In the genomic region with DNA sequence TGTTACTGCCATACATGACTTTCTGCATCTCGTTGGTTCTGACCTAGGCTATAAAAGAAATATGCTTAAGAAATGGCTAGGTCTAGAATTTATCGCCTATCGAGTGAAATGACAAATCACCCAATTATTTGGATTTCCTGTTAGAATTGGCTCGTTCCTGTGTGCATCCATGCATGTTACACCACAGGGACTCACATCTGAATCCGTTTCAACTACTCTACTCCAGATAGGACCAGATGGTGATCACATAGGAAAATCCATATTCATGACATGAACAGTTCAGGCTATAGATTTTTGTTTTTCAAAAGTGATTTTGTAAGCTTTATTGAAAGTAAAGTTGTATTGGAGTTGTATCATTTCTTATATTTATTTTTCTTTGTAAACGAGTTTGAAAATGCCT, we compare ENCODE assay signal across 20 mouse cellular contexts. TPM values are rescaled to one million over a fixed set of nuclear protein-coding genes. Genes with fewer than 3 reads are reported as not detected.
DNase-seq lines count a peak whose midpoint lies in the region; ATAC-seq and TF ChIP-seq lines count a peak whose summit lies in the region.
"Had no signal": no experiment of that assay in that cellular context is flagged by ENCODE, and none has a peak within 500 bp of the region (broad histone marks: within the 10 kb centered on the region; RNA-seq: fewer than 3 reads in every experiment).

No protein-coding gene starts in this region.

- TF ChIP-seq CTCF in midbrain, postnatal 0 days (IDR thresholded peaks at IDR 0.05), result no peak

- no peaks in the 10 kb centered on the region for H3K9me3 ChIP-seq in forebrain, embryonic 16.5 days (ENCODE audit: control insufficient read depth, low read length)
- no peaks in the 10 kb centered on the region for H3K9me3 ChIP-seq in forebrain, embryonic 10.5 days
- no peaks in the 10 kb centered on the region for H3K9me3 ChIP-seq in hindbrain, embryonic 12.5 days (replicated peaks)
- no peaks in the 10 kb centered on the region for H3K9me3 ChIP-seq in hindbrain, embryonic 16.5 days (ENCODE audit: control insufficient read depth, low read length)
- H3K9me3 ChIP-seq in midbrain, postnatal 0 days (ENCODE audit: low read length), result no peaks in the 10 kb centered on the region
- H3K9me3 ChIP-seq in midbrain, embryonic 10.5 days (replicated peaks), result no peaks in the 10 kb centered on the region
- H3K9me3 ChIP-seq: embryonic facial prominence, embryonic 13.5 days; hindbrain, embryonic 15.5 days had no signal

- peak; percentile 75 for ATAC-seq in forebrain, embryonic 16.5 days
- peak; percentile 55 for ATAC-seq in hindbrain, embryonic 12.5 days (ENCODE audit: low FRiP score)
- ATAC-seq in hindbrain, embryonic 16.5 days, result no peak
- ATAC-seq in midbrain, postnatal 0 days (ENCODE audit: low FRiP score), result no peak
- ATAC-seq: activated CD4-positive, CD25-positive, alpha-beta regulatory T cell, adult 4 months; Patski had no signal

- H3K4me2 ChIP-seq in forebrain, embryonic 16.5 days (ENCODE audit: low read length), result no peak overlapping the region
- no peak overlapping the region for H3K4me2 ChIP-seq in hindbrain, embryonic 12.5 days (replicated peaks)
- H3K4me2 ChIP-seq in hindbrain, embryonic 16.5 days (ENCODE audit: low read length), result no peak overlapping the region
- H3K4me2 ChIP-seq in midbrain, postnatal 0 days (ENCODE audit: low read depth, low read length, poor library complexity, severe bottlenecking), result no peak overlapping the region
- H3K4me2 ChIP-seq: embryonic facial prominence, embryonic 13.5 days; heart, embryonic 11.5 days; hindbrain, embryonic 15.5 days had no signal

- H3K4me1 ChIP-seq in forebrain, embryonic 16.5 days (replicated peaks; ENCODE audit: control insufficient read depth, insufficient read depth, low read length), result peaks cover 8% of the 10 kb centered on the region; the same call in 1 of the 2 replicates
- peaks cover 23% of the 10 kb centered on the region for H3K4me1 ChIP-seq in forebrain, embryonic 10.5 days
- peaks cover 9% of the 10 kb centered on the region; the same call in 1 of the 2 replicates for H3K4me1 ChIP-seq in hindbrain, embryonic 12.5 days
- H3K4me1 ChIP-seq in hindbrain, embryonic 16.5 days (ENCODE audit: control insufficient read depth, insufficient read depth, low read depth, low read length), result no peaks in the 10 kb centered on the region
- H3K4me1 ChIP-seq in midbrain, postnatal 0 days (ENCODE audit: insufficient read depth, low read length), result no peaks in the 10 kb centered on the region
- H3K4me1 ChIP-seq in midbrain, embryonic 10.5 days, result peaks cover 15% of the 10 kb centered on the region
- H3K4me1 ChIP-seq: embryonic facial prominence, embryonic 13.5 days; hindbrain, embryonic 15.5 days had no signal

- no peak overlapping the region for H3K4me3 ChIP-seq in forebrain, embryonic 16.5 days (replicated peaks; ENCODE audit: low read length)
- no peak overlapping the region for H3K4me3 ChIP-seq in forebrain, embryonic 10.5 days
- no peak overlapping the region for H3K4me3 ChIP-seq in hindbrain, embryonic 12.5 days
- H3K4me3 ChIP-seq in hindbrain, embryonic 16.5 days (ENCODE audit: low read length), result no peak overlapping the region
- H3K4me3 ChIP-seq in midbrain, postnatal 0 days (ENCODE audit: low read depth, low read length), result no peak overlapping the region
- no peak overlapping the region for H3K4me3 ChIP-seq in midbrain, embryonic 10.5 days
- H3K4me3 ChIP-seq: embryonic facial prominence, embryonic 13.5 days; heart, adult 2 months; hindbrain, embryonic 15.5 days had no signal

- no peak for DNase-seq in forebrain, embryonic 10.5 days (ENCODE audit: extremely low spot score, low spot score)
- DNase-seq in midbrain, postnatal 0 days (ENCODE audit: low spot score), result peak; percentile 24
- DNase-seq in midbrain, embryonic 10.5 days (ENCODE audit: low spot score), result no peak
- DNase-seq in mesoderm, embryonic 11.5 days (ENCODE audit: low read depth, low spot score), result peak; percentile 17
- DNase-seq: adrenal gland, postnatal 14 days; cerebellum, adult 18-20 months; cerebellum, adult 9-11 months; cerebellum, postnatal 36 days; gastrocnemius, postnatal 10 days; heart, adult 2 months; kidney, adult 11 months had no signal

- no peak overlapping the region for H3K9ac ChIP-seq in forebrain, embryonic 16.5 days (replicated peaks; ENCODE audit: low read depth, low read length)
- no peak overlapping the region for H3K9ac ChIP-seq in hindbrain, embryonic 12.5 days
- H3K9ac ChIP-seq in hindbrain, embryonic 16.5 days (ENCODE audit: low read depth, low read length), result no peak overlapping the region
- no peak overlapping the region for H3K9ac ChIP-seq in midbrain, postnatal 0 days (replicated peaks; ENCODE audit: low read length, poor library complexity, severe bottlenecking)
- H3K9ac ChIP-seq: embryonic facial prominence, embryonic 13.5 days; hindbrain, embryonic 15.5 days had no signal

- H3K27me3 ChIP-seq in forebrain, embryonic 16.5 days (replicated peaks; ENCODE audit: control insufficient read depth, insufficient read depth, low read length), result no peaks in the 10 kb centered on the region
- H3K27me3 ChIP-seq in forebrain, embryonic 10.5 days (ENCODE audit: poor library complexity, severe bottlenecking), result peaks cover 42% of the 10 kb centered on the region
- no peaks in the 10 kb centered on the region for H3K27me3 ChIP-seq in hindbrain, embryonic 12.5 days
- no peaks in the 10 kb centered on the region for H3K27me3 ChIP-seq in hindbrain, embryonic 16.5 days (replicated peaks; ENCODE audit: control insufficient read depth, insufficient read depth, low read length)
- H3K27me3 ChIP-seq in midbrain, postnatal 0 days (ENCODE audit: insufficient read depth, low read length), result no peaks in the 10 kb centered on the region
- no peaks in the 10 kb centered on the region for H3K27me3 ChIP-seq in midbrain, embryonic 10.5 days (ENCODE audit: low read depth, poor library complexity, severe bottlenecking)
- H3K27me3 ChIP-seq: CH12.LX; embryonic facial prominence, embryonic 13.5 days; hindbrain, embryonic 15.5 days; Patski had no signal

- WGBS in forebrain, embryonic 16.5 days, result 55% methylated on average over 6 of the region's 6 CpGs
- WGBS in forebrain, embryonic 10.5 days, result 81% methylated on average over 6 of the region's 6 CpGs
- 59% methylated on average over 6 of the region's 6 CpGs for WGBS in hindbrain, embryonic 12.5 days
- WGBS in hindbrain, embryonic 16.5 days, result 51% methylated on average over 6 of the region's 6 CpGs
- WGBS in midbrain, postnatal 0 days, result 55% methylated on average over 6 of the region's 6 CpGs
- 84% methylated on average over 6 of the region's 6 CpGs for WGBS in midbrain, embryonic 10.5 days

- peaks cover 27% of the 10 kb centered on the region for H3K36me3 ChIP-seq in forebrain, embryonic 16.5 days (ENCODE audit: control insufficient read depth, insufficient read depth)
- peaks cover 30% of the 10 kb centered on the region for H3K36me3 ChIP-seq in forebrain, embryonic 10.5 days (replicated peaks)
- peaks cover 27% of the 10 kb centered on the region for H3K36me3 ChIP-seq in hindbrain, embryonic 12.5 days
- peaks cover 19% of the 10 kb centered on the region for H3K36me3 ChIP-seq in hindbrain, embryonic 16.5 days (ENCODE audit: control insufficient read depth, insufficient read depth, low read length)
- peaks cover 26% of the 10 kb centered on the region for H3K36me3 ChIP-seq in midbrain, postnatal 0 days (ENCODE audit: insufficient read depth, low read length)
- peaks cover 34% of the 10 kb centered on the region for H3K36me3 ChIP-seq in midbrain, embryonic 10.5 days

- H3K27ac ChIP-seq in forebrain, embryonic 16.5 days (ENCODE audit: low read length), result no peak overlapping the region; the same call in 1 of the 2 replicates
- H3K27ac ChIP-seq in forebrain, embryonic 10.5 days, result no peak overlapping the region
- H3K27ac ChIP-seq in hindbrain, embryonic 12.5 days, result no peak overlapping the region
- no peak overlapping the region for H3K27ac ChIP-seq in hindbrain, embryonic 16.5 days (ENCODE audit: low read depth, low read length)
- no peak overlapping the region for H3K27ac ChIP-seq in midbrain, postnatal 0 days (ENCODE audit: low read depth, low read length)
- no peak overlapping the region for H3K27ac ChIP-seq in midbrain, embryonic 10.5 days (replicated peaks)
- H3K27ac ChIP-seq: embryonic facial prominence, embryonic 13.5 days; heart, adult 2 months; hindbrain, embryonic 15.5 days had no signal

RNA-seq across cellular contexts. Expression of gene Slc36a4, which starts 32.4 kb away (rescaled TPM):
- polyA plus RNA-seq in forebrain, embryonic 16.5 days (2015; fragmentation: Nextera tagmentation; extraction: Ambion mirVana), result 31.7 and 33.1 TPM in 2 replicates
- polyA plus RNA-seq in forebrain, embryonic 10.5 days (2016; fragmentation: Nextera tagmentation; extraction: Ambion mirVana), result 9.9 and 10.9 TPM in 2 replicates
- 23.6 and 24.4 TPM in 2 replicates for polyA plus RNA-seq in hindbrain, embryonic 12.5 days (2016; fragmentation: Nextera tagmentation; extraction: Ambion mirVana)
- 27.7 and 28.7 TPM in 2 replicates for polyA plus RNA-seq in hindbrain, embryonic 16.5 days (2015; fragmentation: Nextera tagmentation; extraction: Ambion mirVana)
- total RNA-seq in midbrain, postnatal 0 days (2014; rRNA removed), result 60.1 and 74.4 TPM in 2 replicates
- polyA plus RNA-seq in midbrain, postnatal 0 days (2015; fragmentation: Nextera tagmentation; extraction: Ambion mirVana), result 34.4 and 36.9 TPM in 2 replicates
- 9.4 and 12.3 TPM in 2 replicates for polyA plus RNA-seq in midbrain, embryonic 10.5 days (2016; fragmentation: Nextera tagmentation; extraction: Ambion mirVana)

Comparison
In these comparisons a context has a peak if more than half of its experiments do, and no peak if none do; other contexts are left out.
1. ATAC-seq: peak in forebrain, embryonic 16.5 days (single experiment) and hindbrain, embryonic 12.5 days (single experiment); none in hindbrain, embryonic 16.5 days (single experiment) and midbrain, postnatal 0 days (single experiment).
2. DNase-seq: peak in midbrain, postnatal 0 days (single experiment) and mesoderm, embryonic 11.5 days (single experiment); none in forebrain, embryonic 10.5 days (single experiment) and midbrain, embryonic 10.5 days (single experiment).